Mouse (Mus musculus): ENCODE results near the gene Rps6kl1. TPM values are rescaled to one million over a fixed set of nuclear protein-coding genes. Genes with fewer than 3 reads are reported as not detected.

Rps6kl1 gene
- total and polyA plus RNA-seq, 3 experiments, result 2.3 to 3.4 (median 2.4) TPM

DNA sequence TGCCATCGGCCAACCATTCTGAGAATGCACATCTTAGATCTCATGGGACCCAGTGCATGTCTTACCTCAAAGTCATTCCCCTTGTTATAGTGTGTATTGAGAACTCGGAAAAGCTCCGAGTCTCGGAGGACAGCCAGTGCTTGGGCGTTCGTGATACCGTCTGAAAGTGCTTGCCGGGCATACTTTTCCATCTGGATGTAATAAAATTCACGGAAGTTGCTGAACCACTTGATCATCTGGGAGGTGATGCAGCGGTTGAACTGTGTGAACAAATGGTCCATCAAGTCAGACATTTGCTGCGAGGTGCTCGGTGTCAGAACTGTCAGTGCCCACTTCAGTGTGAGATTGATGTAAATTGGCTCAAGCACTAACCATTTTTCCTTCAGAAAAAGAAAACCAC lies 63.2 kb downstream of the Rps6kl1 start:
- 94% methylated on average over 12 of the region's 12 CpGs for WGBS
- no peak for DNase-seq
- H3K27me3 ChIP-seq (ENCODE audit: control insufficient read depth, insufficient read depth, low read length), result no peaks in the 10 kb centered on the region
- no peaks in the 10 kb centered on the region for H3K79me2 ChIP-seq (replicated peaks; ENCODE audit: control insufficient read depth, insufficient read depth, low read length)
- H3K4me3 ChIP-seq, result no peak overlapping the region
- TF ChIP-seq CTCF (IDR thresholded peaks at IDR 0.05) (no peak), EP300 (IDR thresholded peaks at IDR 0.05; ENCODE audit: insufficient read depth, low read depth, low read length) (no peak), POLR2A (IDR thresholded peaks at IDR 0.05; ENCODE audit: insufficient read depth, low read depth, low read length) (no peak)
- H3K27ac ChIP-seq, result no peak overlapping the region
- no peak overlapping the region for H3K9ac ChIP-seq (ENCODE audit: low read depth, low read length)
- H3K36me3 ChIP-seq (ENCODE audit: control insufficient read depth, insufficient read depth, low read length), result no peaks in the 10 kb centered on the region
- intact Hi-C loops (cut with DNase I), result no loop called here
- H3K4me1 ChIP-seq (ENCODE audit: control insufficient read depth, insufficient read depth, low read length), result no peaks in the 10 kb centered on the region

Other genes with a start within 250 kb of the Rps6kl1 start
- gene Fcf1, start 180.4 kb downstream of the Rps6kl1 start, total RNA-seq (2021), result 10 to 100 TPM; 31.8 to 35.1 TPM
- gene Fcf1, start 180.4 kb downstream of the Rps6kl1 start, polyA plus RNA-seq (2012; rRNA removed), result 28.1 and 54.1 TPM in 2 replicates
- 10 to 100 TPM; 34.9 to 45.2 TPM for gene Arel1, start 180.4 kb downstream of the Rps6kl1 start, total RNA-seq (2021)
- 29.5 and 45.9 TPM in 2 replicates for gene Arel1, start 180.4 kb downstream of the Rps6kl1 start, polyA plus RNA-seq (2012; rRNA removed)
- 10 to 100 TPM; 26.7 to 26.8 TPM for gene Ylpm1, start 154.9 kb downstream of the Rps6kl1 start, total RNA-seq (2021)
- gene Ylpm1, start 154.9 kb downstream of the Rps6kl1 start, polyA plus RNA-seq (2012; rRNA removed), result 9.3 and 12.1 TPM in 2 replicates
- gene Prox2, start 40.5 kb downstream of the Rps6kl1 start, total RNA-seq (2021), result 1 to 10 TPM; 1.2 to 1.5 TPM
- gene Prox2, start 40.5 kb downstream of the Rps6kl1 start, polyA plus RNA-seq (2012; rRNA removed), result 1.1 and 1.7 TPM in 2 replicates
- 100 to 1,000 TPM; 668 to 715 TPM for gene Dlst, start 40.4 kb downstream of the Rps6kl1 start, total RNA-seq (2021)
- 423 and 709 TPM in 2 replicates for gene Dlst, start 40.4 kb downstream of the Rps6kl1 start, polyA plus RNA-seq (2012; rRNA removed)
- 1 to 10 TPM; 5.4 to 5.7 TPM for gene Pgf, start 26.5 kb upstream of the Rps6kl1 start, total RNA-seq (2021)
- gene Pgf, start 26.5 kb upstream of the Rps6kl1 start, polyA plus RNA-seq (2012; rRNA removed), result 4.3 and 4.6 TPM in 2 replicates
- 10 to 100 TPM; 40.3 to 45.8 TPM for gene Eif2b2, start 68.2 kb upstream of the Rps6kl1 start, total RNA-seq (2021)
- 60.2 and 63.1 TPM in 2 replicates for gene Eif2b2, start 68.2 kb upstream of the Rps6kl1 start, polyA plus RNA-seq (2012; rRNA removed)
- gene Mlh3, start 119.3 kb upstream of the Rps6kl1 start, total RNA-seq (2021), result 1 to 10 TPM; 8.2 to 8.7 TPM
- gene Mlh3, start 119.3 kb upstream of the Rps6kl1 start, polyA plus RNA-seq (2012; rRNA removed), result 4.5 and 8.8 TPM in 2 replicates
- 10 to 100 TPM; 19.3 to 20.0 TPM for gene Acyp1, start 137.2 kb upstream of the Rps6kl1 start, total RNA-seq (2021)
- 9.7 and 11.0 TPM in 2 replicates for gene Acyp1, start 137.2 kb upstream of the Rps6kl1 start, polyA plus RNA-seq (2012; rRNA removed)
- 1 to 10 TPM; 2.2 to 2.6 TPM for gene Zc2hc1c, start 137.3 kb upstream of the Rps6kl1 start, total RNA-seq (2021)
- 1.0 and 1.1 TPM in 2 replicates for gene Zc2hc1c, start 137.3 kb upstream of the Rps6kl1 start, polyA plus RNA-seq (2012; rRNA removed)
- 100 to 1,000 TPM; 107 to 116 TPM for gene Nek9, start 188.1 kb upstream of the Rps6kl1 start, total RNA-seq (2021)
- gene Nek9, start 188.1 kb upstream of the Rps6kl1 start, polyA plus RNA-seq (2012; rRNA removed), result 41.6 and 74.4 TPM in 2 replicates
- 100 to 1,000 TPM; 164 to 186 TPM for gene Tmed10, start 223.6 kb upstream of the Rps6kl1 start, total RNA-seq (2021)
- gene Tmed10, start 223.6 kb upstream of the Rps6kl1 start, polyA plus RNA-seq (2012; rRNA removed), result 108 and 130 TPM in 2 replicates